Mouse (Mus musculus): ENCODE results near the gene Olfr1447. TPM values are rescaled to one million over a fixed set of nuclear protein-coding genes. Genes with fewer than 3 reads are reported as not detected.

The Olfr1447 gene
- polyA plus RNA-seq (2014; fragmentation: Nextera tagmentation; extraction: Ambion mirVana) = not detected in 2 replicates

- Histone ChIP-seq H3K27ac (ENCODE audit: low read depth, low read length) (no peak within 1 kb of the TSS), H3K4me3 (ENCODE audit: low read depth, low read length) (no peak within 1 kb of the TSS), H3K27me3 (ENCODE audit: control insufficient read depth, insufficient read depth, low read length) (no peaks in the 10 kb centered on the region), H3K4me1 (replicated peaks; ENCODE audit: control insufficient read depth, insufficient read depth, low read length) (no peaks in the 10 kb centered on the region), H3K4me2 (ENCODE audit: low read depth, low read length, severe bottlenecking) (no peak within 1 kb of the TSS), H3K36me3 (ENCODE audit: control insufficient read depth, insufficient read depth, low read length) (no peaks in the 10 kb centered on the region), H3K9me3 (ENCODE audit: control insufficient read depth, low read length) (no peaks in the 10 kb centered on the region; the same call in 1 of the 2 replicates), H3K9ac (ENCODE audit: low read length) (no peak within 1 kb of the TSS)
- 90% methylated on average over 1 of the region's 1 CpGs for WGBS
- DNase-seq (ENCODE audit: low spot score) = no peak
- ATAC-seq (replicated peaks; ENCODE audit: low FRiP score) = no peak
These were observed at the start of gene Olfr1447 for GRCm38 (mm10) chr19:12903643-12904042. Gene Olfr1447, minus strand, starts transcription at chr19:12903743.

GRCm38 (mm10) chr19:12949958-12950357, 46.4 kb upstream of the Olfr1447 start, which contains the start of gene Olfr1450:
Gene Olfr1450, plus strand, starts transcription at chr19:12950258.
- no peaks in the 10 kb centered on the region for H3K27me3 ChIP-seq (ENCODE audit: control insufficient read depth, insufficient read depth, low read length)
- 89% methylated on average over 1 of the region's 1 CpGs for WGBS
- H3K4me2 ChIP-seq (ENCODE audit: low read depth, low read length, severe bottlenecking) = no peak within 1 kb of the TSS
- ATAC-seq (replicated peaks; ENCODE audit: low FRiP score) = no peak
- no peaks in the 10 kb centered on the region; the same call in 1 of the 2 replicates for H3K9me3 ChIP-seq (ENCODE audit: control insufficient read depth, low read length)
- H3K36me3 ChIP-seq (ENCODE audit: control insufficient read depth, insufficient read depth, low read length) = no peaks in the 10 kb centered on the region
- no peak within 1 kb of the TSS for H3K27ac ChIP-seq (ENCODE audit: low read depth, low read length)
- no peak for DNase-seq (ENCODE audit: low spot score)
- no peaks in the 10 kb centered on the region for H3K4me1 ChIP-seq (replicated peaks; ENCODE audit: control insufficient read depth, insufficient read depth, low read length)
- no peak within 1 kb of the TSS for H3K4me3 ChIP-seq (ENCODE audit: low read depth, low read length)
- H3K9ac ChIP-seq (ENCODE audit: low read length) = no peak within 1 kb of the TSS

- H3K4me2 ChIP-seq (ENCODE audit: low read depth, low read length, severe bottlenecking) = no peak within 1 kb of the TSS
- no peaks in the 10 kb centered on the region for H3K4me1 ChIP-seq (replicated peaks; ENCODE audit: control insufficient read depth, insufficient read depth, low read length)
- ATAC-seq (replicated peaks; ENCODE audit: low FRiP score) (no peak), DNase-seq (ENCODE audit: low spot score) (no peak)
- H3K27ac ChIP-seq (ENCODE audit: low read depth, low read length) = no peak within 1 kb of the TSS
- no peaks in the 10 kb centered on the region; the same call in 1 of the 2 replicates for H3K9me3 ChIP-seq (ENCODE audit: control insufficient read depth, low read length)
- H3K4me3 ChIP-seq (ENCODE audit: low read depth, low read length) = no peak within 1 kb of the TSS
- H3K9ac ChIP-seq (ENCODE audit: low read length) = no peak within 1 kb of the TSS
- H3K36me3 ChIP-seq (ENCODE audit: control insufficient read depth, insufficient read depth, low read length) = no peaks in the 10 kb centered on the region
- H3K27me3 ChIP-seq (ENCODE audit: control insufficient read depth, insufficient read depth, low read length) = no peaks in the 10 kb centered on the region
These were observed 27.0 kb upstream of the Olfr1447 start, which contains the start of gene Olfr1449 for GRCm38 (mm10) chr19:12930540-12930939. Gene Olfr1449, plus strand, starts transcription at chr19:12930840.

GRCm38 (mm10) chr19:12924319-12924718, 20.8 kb upstream of the Olfr1447 start, which contains the start of gene Olfr1448:
Gene Olfr1448, minus strand, starts transcription at chr19:12924419.
- H3K4me1 ChIP-seq (replicated peaks; ENCODE audit: control insufficient read depth, insufficient read depth, low read length) = no peaks in the 10 kb centered on the region
- 67% methylated on average over 1 of the region's 1 CpGs for WGBS
- no peak for DNase-seq (ENCODE audit: low spot score)
- no peaks in the 10 kb centered on the region for H3K36me3 ChIP-seq (ENCODE audit: control insufficient read depth, insufficient read depth, low read length)
- no peak for ATAC-seq (replicated peaks; ENCODE audit: low FRiP score)
- H3K27me3 ChIP-seq (ENCODE audit: control insufficient read depth, insufficient read depth, low read length) = no peaks in the 10 kb centered on the region
- H3K9me3 ChIP-seq (ENCODE audit: control insufficient read depth, low read length) = no peaks in the 10 kb centered on the region; the same call in 1 of the 2 replicates
- H3K4me2 ChIP-seq (ENCODE audit: low read depth, low read length, severe bottlenecking) = no peak within 1 kb of the TSS
- no peak within 1 kb of the TSS for H3K27ac ChIP-seq (ENCODE audit: low read depth, low read length)
- H3K4me3 ChIP-seq (ENCODE audit: low read depth, low read length) = no peak within 1 kb of the TSS
- no peak within 1 kb of the TSS for H3K9ac ChIP-seq (ENCODE audit: low read length)

DNA sequence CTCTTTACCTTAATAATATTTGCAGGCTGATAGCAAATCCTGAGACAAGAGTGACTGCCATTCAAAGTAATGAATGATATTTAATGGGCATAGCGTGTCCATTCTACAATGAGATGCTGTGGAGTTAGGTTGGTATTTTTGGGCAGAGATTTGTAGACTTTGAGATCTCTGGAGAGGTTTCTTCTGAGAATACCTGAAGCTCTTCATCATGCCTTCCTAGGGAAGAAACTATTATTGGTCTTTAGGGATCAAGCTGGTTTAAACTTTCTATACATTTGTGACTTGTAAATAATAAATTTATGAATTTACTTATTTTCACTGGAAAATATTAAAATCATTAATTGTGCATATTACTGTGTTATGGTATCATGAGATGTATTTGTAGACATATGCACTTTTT, 10.1 kb downstream of the Olfr1447 start, which contains the start of gene Olfr1446:
Gene Olfr1446 (minus strand): TSS at position 101 of the 400 bp plus-strand sequence.
- no peak within 1 kb of the TSS for H3K27ac ChIP-seq (ENCODE audit: low read depth, low read length)
- H3K36me3 ChIP-seq (ENCODE audit: control insufficient read depth, insufficient read depth, low read length) = no peaks in the 10 kb centered on the region
- H3K9me3 ChIP-seq (ENCODE audit: control insufficient read depth, low read length) = no peaks in the 10 kb centered on the region
- ATAC-seq (replicated peaks; ENCODE audit: low FRiP score) = no peak
- no peak within 1 kb of the TSS for H3K9ac ChIP-seq (ENCODE audit: low read length)
- H3K27me3 ChIP-seq (ENCODE audit: control insufficient read depth, insufficient read depth, low read length) = no peaks in the 10 kb centered on the region
- H3K4me1 ChIP-seq (replicated peaks; ENCODE audit: control insufficient read depth, insufficient read depth, low read length) = no peaks in the 10 kb centered on the region
- 74% methylated on average over 1 of the region's 1 CpGs for WGBS
- H3K4me2 ChIP-seq (ENCODE audit: low read depth, low read length, severe bottlenecking) = no peak within 1 kb of the TSS
- no peak within 1 kb of the TSS for H3K4me3 ChIP-seq (ENCODE audit: low read depth, low read length)
- DNase-seq (ENCODE audit: low spot score) = no peak

- H3K9me3 ChIP-seq (ENCODE audit: control insufficient read depth, low read length) = no peaks in the 10 kb centered on the region; the same call in 1 of the 2 replicates
- ATAC-seq (replicated peaks; ENCODE audit: low FRiP score) = no peak
- H3K4me2 ChIP-seq (ENCODE audit: low read depth, low read length, severe bottlenecking) = no peak within 1 kb of the TSS
- H3K36me3 ChIP-seq (ENCODE audit: control insufficient read depth, insufficient read depth, low read length) = no peaks in the 10 kb centered on the region
- H3K27ac ChIP-seq (ENCODE audit: low read depth, low read length) = no peak within 1 kb of the TSS
- no peaks in the 10 kb centered on the region for H3K4me1 ChIP-seq (replicated peaks; ENCODE audit: control insufficient read depth, insufficient read depth, low read length)
- H3K4me3 ChIP-seq (ENCODE audit: low read depth, low read length) = no peak within 1 kb of the TSS
- 85% methylated on average over 2 of the region's 2 CpGs for WGBS
- no peak within 1 kb of the TSS for H3K9ac ChIP-seq (ENCODE audit: low read length)
- DNase-seq (ENCODE audit: low spot score) = no peak
- H3K27me3 ChIP-seq (ENCODE audit: control insufficient read depth, insufficient read depth, low read length) = no peaks in the 10 kb centered on the region
These were observed 20.0 kb downstream of the Olfr1447 start, which contains the start of gene Olfr1445 for GRCm38 (mm10) chr19:12883555-12883954. Gene Olfr1445, plus strand, starts transcription at chr19:12883855.

GRCm38 (mm10) chr19:12856983-12857382, 46.6 kb downstream of the Olfr1447 start, which contains the start of gene Olfr1444:
Gene Olfr1444, plus strand, starts transcription at chr19:12857283.
- DNase-seq (ENCODE audit: low spot score) (no peak), ATAC-seq (replicated peaks; ENCODE audit: low FRiP score) (no peak)
- Histone ChIP-seq H3K9ac (ENCODE audit: low read length) (no peak within 1 kb of the TSS), H3K27ac (ENCODE audit: low read depth, low read length) (no peak within 1 kb of the TSS), H3K4me1 (replicated peaks; ENCODE audit: control insufficient read depth, insufficient read depth, low read length) (no peaks in the 10 kb centered on the region), H3K27me3 (ENCODE audit: control insufficient read depth, insufficient read depth, low read length) (no peaks in the 10 kb centered on the region), H3K36me3 (ENCODE audit: control insufficient read depth, insufficient read depth, low read length) (no peaks in the 10 kb centered on the region), H3K9me3 (ENCODE audit: control insufficient read depth, low read length) (no peaks in the 10 kb centered on the region), H3K4me3 (ENCODE audit: low read depth, low read length) (no peak within 1 kb of the TSS), H3K4me2 (ENCODE audit: low read depth, low read length, severe bottlenecking) (no peak within 1 kb of the TSS)
- WGBS = 54% methylated on average over 1 of the region's 1 CpGs
